Mouse (Mus musculus) kidney, postnatal 4 days (tissue): ENCODE measurements at regions not wholly inside any gene's neighbourhood (a gene's known extent, or its start where the extent isn't known, plus 50 kb on each side); places are given as distances from the start of the nearest gene placed in this dataset.

Experiments used
- DNase-seq, 2 experiments: peaks; one replicate each; pipeline ENCODE4 v3.0.0; 2021; ENCODE audit warnings: mixed read lengths in 2 of 2

DNA sequence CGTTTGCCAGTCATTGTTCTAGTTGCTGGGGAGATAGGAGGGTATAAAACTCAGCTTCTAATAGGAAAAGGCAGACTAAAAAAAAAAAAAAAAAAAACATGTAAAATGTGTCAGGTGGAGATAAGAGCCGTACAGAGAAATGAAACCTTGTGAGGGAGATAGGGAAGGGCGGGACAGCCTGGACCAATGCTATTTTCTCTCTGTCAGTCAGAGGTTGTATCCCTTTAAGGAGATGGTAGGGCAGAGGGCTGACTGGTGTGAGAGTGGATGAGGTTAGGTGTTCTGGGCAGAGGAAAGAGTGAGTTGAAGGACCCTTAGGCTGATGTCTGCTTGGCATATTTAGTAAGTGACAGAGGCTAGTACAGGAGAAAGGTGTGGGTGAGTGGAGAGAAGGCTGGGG is 169.2 kb upstream of the Serpine2 start:
- DNase-seq = no peak

DNA sequence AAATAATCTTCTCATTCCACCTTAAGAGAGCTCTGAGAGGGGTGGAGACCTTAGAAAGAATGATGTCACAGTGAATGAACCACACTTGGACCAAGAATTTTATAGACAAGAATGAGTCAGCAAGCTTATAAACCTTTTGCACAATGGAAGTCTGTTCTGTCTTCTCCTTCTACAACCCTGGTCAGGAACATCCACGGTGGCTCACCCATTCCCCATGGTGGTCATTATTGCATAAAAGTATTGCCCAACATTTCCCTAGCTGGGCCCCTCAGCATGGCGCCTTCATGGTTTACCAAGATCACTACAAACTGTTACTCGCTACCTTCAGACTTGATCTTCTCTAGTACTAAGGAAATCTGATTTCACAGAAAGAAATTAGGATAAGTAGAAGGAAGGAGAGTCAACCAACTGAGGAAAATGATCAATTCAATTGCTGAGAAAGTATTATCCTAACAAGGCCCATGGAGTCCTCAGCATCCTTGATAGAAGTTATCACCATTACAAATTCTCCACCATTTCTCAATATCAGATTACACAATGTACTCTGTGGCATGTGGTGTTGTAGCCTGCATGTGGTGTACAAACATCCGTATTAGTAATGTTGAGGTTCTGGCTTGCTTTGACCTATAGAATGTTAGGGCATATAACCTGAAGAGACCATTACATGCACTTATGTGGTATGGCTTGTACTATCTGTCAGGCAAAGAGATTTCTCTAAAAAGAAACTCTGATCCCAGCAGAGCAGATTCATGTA is 165.1 kb upstream of the Serpine2 start:
- no peak for DNase-seq

DNA sequence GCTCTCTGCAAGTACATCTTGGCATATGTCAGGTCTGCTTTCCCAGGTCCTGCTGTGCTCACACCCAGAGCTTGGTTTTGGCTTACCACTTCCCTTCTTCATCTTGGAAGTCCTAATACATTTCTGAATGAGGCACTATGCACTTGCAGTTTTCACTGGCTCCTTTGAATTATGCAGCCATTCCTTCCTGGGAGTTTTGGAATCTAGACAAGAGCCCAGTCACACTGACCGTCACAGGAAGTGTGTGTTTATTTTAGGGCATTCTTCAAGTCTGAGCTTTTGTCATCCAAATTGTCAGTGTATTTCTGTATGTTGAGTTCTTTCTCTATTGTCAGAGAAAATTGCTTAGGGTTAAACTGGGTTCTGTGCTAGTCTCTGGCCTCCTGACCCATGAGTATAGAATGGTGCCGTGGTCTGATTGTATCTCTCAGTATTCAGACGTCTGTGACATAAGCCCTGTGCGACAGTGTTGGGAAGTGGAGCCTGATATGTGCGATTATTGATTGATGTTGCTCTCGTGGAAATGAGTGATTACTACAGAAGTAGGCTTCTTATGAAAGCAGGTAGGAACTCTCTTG is 162.6 kb upstream of the Serpine2 start:
- DNase-seq = no peak

DNA sequence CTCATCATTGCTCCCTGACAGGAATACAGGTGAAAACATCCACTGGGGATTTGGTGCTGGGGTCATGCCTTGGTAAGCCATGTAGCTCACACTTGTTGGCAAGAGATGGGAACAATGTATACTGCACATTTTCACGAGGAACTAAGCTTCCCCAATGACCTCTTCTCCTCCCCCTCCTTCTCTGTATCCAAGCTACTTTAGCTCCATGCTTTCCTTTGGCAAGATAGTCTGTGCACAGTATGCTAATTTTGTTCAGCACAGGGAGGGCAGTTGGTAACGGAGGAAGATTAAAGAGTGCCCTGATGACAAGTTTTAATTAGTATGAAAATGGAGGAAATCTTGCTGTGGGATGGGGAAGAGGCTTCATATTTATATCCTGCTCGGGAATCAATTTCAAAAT is 160.9 kb upstream of the Serpine2 start:
- DNase-seq = no peak

DNA sequence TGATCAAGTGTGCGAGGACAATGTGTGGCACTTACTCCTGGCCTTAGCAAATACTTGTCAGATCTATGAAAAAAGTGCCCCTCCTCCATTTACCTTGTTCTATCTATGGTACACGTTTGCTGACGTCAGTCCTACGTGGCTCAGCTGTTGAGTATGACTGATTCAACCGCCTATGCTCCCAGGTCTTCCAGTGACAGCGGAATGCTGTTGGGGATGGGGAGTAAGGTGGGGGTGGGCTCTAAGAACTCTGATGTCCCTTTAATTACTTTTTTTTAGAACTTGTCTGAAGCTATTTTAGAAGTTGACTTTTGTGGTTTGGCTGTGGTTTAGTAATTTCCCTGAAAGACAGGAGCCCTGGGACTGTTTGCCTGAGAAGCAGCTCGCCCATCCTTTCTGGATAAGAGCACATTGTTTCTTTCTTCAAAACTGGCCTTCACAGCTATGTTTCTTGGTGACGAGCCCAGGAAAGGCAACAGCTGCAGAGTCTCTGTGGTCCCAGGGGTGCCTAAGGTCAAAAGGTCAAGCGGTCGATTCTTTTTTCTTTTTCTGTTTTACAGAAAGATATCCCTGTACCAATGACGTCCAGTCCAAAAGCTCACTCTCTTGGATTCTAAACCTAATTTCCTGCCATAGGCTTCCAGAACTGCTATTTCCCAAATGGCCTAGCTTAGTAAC is 157.5 kb upstream of the Serpine2 start:
- DNase-seq = peak; percentile 77 to 82

DNA sequence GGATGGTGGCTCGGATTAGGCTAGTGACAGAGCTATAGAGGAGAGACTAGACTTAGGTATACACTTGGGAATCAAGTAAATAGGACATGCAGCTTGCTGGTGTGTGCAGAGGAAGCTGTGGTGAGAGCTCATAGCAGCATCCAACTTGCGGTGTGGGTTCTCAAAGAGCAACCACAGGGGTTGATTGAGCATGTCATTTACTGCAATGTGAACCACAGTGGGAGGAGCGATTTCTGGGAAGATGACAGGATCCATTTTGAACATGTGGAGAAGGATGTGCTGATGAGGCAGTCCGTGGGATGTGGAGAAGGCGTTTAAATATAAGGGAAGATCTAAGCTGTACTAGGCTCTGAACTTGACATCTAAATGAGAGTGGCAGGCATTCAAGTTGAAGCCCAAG is 154.5 kb upstream of the Serpine2 start:
- DNase-seq = no peak

DNA sequence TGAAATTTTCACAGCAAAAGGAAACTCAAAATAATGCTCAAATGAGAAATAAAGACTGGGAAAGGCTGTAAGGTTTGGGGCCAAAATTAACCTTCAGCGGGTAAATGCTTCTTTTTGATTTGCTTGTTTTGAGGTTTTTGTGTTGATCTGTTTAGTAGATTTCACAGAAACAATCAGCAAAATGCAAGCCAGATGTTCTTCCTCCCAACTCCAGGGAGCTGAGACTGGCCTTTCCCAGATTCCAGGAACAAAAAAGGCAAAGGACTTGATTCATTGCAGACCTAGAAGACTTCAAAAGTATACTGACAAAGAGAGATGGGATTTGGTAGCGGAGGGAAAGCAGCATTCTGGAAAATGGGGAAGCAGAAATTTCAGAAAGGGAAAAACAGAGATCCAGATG is 153.6 kb upstream of the Serpine2 start:
- DNase-seq = no peak

DNA sequence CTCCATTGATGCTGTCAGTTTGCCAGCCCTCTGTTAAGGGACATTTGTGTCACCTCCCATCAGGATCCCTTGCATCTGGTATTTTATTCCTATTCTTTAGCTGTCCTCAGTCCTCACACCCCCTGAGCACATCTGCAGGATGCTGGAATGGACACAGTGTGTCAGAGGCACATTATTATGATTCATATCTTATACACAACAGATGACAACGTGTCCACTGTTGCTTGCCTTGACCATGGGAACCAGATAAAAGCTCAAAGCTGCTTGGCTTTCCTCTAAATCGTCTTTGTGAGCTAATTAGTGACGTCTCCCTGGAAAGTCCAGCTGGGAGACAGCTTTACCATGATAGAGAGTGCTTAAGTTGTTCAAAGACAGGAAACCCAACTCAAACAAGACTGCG is 149.7 kb upstream of the Serpine2 start:
- DNase-seq = peak; percentile 11 to 32

DNA sequence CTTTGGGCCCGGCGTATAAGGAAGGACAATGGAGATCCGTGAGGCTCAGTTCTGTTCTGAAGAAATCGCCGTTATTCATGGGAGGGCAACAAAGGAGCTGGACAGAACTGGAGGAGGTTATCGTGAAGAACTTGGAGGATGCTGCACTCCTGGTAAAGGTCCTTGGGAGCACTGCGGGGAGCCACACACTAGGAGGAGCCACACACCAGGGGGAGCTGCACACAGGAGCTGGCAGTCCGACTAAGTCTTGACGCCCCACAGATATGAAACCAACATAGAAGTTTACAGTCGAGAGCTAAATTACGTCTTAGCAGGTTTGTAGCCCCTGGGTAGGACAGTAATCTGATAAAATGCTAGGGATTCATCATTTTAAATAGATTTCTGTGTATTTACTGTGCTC is 138.1 kb upstream of the Serpine2 start:
- DNase-seq = peak; percentile 37 to 56

DNA sequence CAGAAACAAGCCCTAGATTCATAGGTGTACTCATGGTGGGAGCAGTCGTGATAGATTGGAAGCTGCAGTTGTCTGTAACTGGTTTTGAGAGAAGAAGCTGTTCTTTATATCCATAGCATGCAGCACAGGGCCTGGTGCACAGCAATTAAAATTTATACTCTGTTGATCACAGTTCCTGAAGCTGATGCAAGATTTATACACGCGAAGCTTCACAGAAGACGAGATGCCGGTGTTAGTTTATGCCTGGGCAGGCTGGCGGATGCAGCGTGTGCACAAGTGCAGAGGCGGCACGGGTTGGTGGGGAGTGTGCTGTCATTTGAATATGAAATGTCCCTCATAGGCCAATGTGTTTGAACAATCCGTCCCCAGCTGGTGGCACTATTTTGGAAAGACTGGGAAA is 136.9 kb upstream of the Serpine2 start:
- no peak for DNase-seq

DNA sequence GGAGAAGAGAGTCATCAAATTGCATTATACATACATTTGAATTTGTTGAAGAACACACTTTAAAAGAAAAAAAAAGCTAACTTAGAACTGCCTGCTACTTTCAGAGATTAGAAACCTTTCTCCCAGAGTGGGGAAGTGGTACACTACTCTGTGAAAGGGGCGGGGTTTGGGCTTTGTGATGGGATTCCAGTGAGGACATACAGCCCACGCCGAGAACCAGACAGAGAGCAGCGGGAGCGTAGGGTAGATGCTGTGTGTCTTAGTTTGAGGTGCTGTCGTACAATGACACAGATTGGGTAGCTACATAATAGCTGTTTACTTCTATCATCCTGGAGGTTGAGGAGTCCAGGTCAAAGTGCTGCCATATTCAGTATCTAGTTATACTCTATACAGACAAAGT is 136.5 kb upstream of the Serpine2 start:
- DNase-seq = no peak

DNA sequence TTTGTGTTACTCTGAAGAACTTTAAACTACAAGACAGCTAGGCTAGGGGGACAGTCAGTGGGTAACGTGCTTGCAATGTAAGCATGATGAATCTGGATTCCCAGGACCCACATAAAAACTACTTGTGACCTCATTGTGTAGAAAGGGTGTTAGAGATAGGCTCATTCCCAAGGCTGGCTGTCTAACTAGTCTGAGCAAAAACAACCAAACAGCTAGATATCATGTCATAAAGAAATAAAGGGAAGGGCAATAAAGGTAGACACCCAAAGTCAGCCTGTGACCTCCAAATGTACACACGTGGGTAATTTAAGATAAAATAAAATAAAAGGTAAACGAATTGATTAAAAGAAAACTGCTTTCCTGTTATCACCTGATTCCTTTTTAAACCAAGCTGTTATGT is 123.7 kb upstream of the Serpine2 start:
- no peak for DNase-seq

DNA sequence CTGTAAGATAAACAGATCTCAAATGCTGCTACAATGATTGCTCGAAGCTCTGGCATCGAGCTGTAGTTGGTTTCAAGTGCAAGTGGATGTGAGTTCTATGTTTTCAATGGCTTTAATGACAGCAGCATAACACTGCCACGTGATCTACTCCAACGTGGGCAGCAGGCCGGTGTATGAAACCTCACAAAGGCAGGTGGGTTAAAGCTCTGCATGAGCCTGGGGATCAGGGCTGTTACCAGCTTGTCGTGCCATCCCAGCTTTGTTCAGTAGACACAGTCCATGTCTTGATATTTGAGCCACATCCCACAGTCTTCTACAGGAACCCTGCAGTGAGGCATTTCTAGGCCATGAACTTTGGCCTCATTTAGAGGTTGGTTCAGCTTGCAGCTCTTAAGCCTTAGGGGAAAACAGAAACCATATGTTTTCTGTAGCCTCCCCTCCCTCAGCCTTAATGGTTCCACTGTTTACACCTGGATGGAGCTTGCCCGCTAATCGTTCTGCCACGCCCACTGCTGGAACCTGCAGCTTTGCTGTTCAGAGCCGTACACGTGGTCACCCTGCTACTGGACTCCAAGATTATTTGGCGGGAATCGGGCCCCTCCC is 121.8 kb upstream of the Serpine2 start:
- DNase-seq = no peak

DNA sequence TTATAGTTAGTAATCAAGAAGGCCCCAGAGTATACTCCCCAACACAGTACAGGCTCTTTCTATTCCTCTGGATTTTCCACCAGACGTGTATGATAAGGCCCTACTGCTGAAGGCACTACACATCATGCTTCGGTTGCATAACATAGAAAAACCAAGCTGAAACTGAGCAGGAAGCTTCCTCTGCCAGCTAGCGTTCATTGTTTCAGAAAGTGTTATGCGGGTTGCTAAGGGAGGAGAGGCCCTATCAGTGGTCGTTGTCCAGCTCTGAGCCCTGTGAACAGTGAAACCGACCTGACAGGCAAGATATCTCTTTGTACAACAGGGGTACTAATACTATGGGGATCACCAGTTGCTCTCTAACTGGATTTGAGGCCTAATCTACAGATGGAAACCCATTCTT is 118.9 kb upstream of the Serpine2 start:
- no peak for DNase-seq

DNA sequence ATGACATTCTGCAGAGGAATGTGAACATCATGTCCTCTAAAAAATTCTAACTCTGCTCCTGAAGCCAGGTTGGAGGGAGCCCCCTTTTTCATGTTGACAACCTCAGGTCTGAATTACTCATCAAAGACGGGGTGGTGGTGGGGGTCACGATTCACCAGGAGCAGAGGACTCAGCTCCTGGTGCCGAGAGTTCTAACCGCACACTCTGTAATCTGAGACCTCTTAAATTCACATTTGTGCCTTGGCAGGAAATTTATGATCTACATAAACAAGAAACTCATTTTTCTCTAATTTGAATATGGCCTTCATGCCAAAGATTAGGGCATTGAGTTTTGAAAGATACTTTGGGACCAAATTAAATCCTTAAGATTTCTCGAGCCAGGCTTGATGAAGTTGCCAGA is 117.2 kb upstream of the Serpine2 start:
- DNase-seq = no peak

DNA sequence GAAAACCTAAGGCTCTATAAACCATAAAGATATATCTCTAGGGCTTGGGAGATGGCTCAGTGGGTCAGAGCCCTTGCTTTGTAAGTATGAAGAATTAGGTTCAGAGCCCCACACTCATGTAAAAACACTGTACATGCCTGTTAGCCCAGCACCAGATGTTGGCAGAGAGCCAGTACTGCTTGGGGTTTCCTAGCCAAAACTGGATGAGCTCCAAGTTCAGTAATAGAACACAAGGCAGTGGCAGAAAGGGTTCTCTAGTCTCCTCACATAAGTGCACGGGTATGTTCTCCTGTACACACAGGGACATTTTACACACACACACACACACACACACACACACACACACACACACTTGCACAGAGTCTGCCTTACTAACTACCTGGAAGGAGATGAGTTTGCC is 95.1 kb upstream of the Serpine2 start:
- DNase-seq = peak; percentile 67 to 70

DNA sequence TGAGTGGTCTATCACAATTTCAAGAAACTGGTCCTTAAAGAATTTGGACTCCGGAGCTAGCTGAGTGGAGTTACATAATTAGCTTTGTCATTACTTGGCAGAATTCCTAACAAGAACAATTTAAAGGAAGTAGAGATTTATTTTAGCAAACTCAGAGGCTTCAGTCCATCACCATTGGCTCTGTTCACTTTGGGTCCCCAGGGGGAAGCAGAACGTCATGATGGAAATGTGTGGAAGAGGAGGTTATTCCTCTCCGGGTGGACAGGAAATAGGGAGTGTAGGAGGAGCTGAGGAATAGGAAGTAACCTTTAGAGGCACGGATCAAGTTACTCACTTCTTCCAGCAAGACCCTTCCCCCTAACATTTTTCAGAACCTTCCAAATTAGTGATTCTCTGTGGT is 83.3 kb upstream of the Serpine2 start:
- DNase-seq = peak; percentile 22 to 28

DNA sequence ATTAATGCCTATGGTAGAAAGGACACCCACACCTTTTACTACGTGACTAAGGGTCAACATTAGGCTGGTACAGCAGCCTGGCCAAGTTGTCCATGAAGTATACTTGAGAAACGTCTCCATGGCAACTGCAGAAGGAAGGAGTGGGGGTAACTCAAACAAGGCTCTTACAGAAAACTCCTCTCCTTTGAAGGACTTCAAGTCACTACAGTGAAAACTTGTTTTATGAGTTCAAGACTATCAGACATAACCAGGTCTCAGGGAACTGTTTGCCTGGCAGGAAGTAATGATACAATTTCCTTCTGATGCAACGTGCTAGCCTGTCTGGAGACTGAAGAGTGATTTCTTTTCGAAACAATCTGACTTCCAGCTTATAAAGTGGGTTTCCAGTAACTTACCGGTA is 71.5 kb upstream of the Serpine2 start:
- DNase-seq = no peak

DNA sequence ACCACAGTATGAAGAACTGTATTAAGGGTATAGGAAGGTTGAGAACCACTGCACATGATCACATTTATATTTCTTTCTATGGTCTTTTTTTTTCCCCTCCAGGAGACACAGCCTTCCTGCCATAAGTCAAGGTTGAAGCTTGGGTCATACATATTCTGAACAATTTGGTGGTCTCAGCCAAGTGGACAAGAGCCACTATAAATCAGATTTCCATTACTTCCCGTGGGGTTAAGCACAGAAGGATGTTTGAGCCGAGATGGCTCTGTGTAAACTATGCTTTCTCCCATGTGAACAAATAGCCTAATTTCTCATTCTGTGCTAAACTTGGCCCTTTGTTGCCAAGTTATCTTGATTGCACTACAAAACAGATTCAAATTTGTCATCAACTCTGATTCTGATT is 66.8 kb upstream of the Serpine2 start:
- DNase-seq = no peak

DNA sequence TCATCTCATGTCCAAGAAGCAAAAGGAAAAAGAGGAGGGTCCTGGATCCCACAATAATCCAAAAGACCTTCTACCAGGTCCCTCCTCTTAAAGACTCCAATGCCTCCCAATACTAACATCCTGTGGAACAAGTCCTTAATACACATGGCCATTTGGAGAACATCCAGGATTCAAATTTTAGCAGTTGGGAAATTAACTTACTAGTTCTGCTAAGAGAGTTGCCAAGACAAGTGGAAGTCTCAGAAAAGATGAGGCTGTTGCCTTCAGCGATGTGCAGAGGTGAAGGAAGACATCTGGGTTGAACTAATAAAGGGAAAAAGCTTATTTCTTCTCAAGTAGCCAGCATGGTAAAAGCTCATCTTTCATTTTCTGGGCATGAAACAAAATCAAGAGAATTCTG is 64.8 kb upstream of the Serpine2 start:
- peak in 1 of 2 experiments; percentile 32 for DNase-seq

DNA sequence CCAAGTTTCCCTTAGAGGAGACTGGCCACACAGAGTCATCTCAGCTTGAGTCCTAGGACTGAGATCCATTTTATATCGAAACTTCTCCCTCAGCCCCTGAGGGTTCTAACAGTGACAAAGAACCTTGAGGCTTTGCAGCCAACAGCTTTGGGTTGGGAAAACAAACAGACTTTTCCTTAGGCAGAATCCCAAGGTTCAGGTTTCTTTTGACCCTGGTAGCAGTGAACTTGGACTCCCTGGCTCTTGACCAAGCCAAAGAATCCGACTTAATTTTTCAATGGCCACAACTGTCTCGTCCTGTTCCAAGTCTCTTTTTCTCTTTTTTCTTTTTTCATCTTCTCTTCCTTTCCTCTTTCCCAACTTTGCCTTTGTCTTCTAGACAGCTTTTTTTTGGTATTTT is 60.9 kb upstream of the Serpine2 start:
- DNase-seq = peak; percentile 34 to 59

DNA sequence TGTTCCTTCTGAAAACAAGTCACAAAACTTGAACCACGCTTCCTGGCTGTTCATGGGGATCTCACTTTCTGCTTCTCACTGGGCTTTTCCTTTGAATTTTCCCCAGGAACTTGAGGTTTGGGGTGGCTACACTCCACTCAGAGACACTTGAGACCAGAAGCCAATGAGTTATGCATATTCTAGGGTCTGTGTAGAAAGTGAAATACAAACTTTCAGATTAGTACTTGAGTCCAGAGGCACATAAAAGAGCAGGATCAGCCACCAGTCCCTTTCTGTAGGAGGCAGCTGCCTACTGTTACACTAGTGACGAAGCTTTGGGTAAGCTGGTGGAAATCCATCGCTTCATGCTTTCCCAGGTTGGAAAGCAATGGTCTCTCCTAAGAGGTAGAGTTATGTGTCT is 60.4 kb upstream of the Serpine2 start:
- DNase-seq = no peak

DNA sequence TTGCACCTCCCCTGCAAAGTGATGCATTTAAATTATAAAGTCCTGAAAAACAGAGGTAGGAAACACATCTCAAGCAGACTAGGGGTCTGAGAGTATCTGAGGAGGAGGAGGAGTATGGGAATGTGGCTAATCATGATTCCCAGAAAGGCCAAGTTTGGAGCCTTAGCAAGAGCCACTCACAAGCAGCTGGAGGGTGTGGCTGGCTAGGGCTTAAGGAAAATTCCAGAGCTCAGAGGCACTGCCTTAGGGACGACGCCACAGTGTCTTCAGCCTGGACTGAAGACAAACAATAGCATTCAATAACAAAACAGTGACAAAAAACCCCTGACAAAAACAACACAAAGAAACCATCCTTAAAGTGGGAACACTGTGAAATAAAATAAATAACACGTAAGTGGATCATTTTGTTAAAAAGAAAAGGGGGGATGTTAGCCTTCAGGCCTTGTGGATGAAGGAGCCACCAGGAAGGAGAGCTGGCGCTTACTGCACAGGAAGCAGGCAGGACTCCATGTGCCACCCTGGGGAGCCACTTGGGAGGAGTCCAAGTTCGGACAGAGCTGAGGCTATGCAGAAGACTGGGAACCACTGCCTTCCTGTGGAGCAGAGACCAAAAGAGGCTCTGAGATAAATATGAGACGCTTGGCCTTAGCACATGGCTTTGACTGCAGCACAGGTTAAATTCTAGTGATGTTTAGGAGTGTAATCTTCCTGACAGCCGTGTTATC is 56.6 kb upstream of the Serpine2 start:
- DNase-seq = peak; percentile 19 to 25
